Mouse (Mus musculus): ENCODE measurements around the gene Aimp2. TPM values are rescaled to one million over a fixed set of nuclear protein-coding genes. Genes with fewer than 3 reads are reported as not detected.

The Aimp2 gene
- total RNA-seq, 2 experiments from 2014 or later, result 36.1 to 39.7 TPM

DNA sequence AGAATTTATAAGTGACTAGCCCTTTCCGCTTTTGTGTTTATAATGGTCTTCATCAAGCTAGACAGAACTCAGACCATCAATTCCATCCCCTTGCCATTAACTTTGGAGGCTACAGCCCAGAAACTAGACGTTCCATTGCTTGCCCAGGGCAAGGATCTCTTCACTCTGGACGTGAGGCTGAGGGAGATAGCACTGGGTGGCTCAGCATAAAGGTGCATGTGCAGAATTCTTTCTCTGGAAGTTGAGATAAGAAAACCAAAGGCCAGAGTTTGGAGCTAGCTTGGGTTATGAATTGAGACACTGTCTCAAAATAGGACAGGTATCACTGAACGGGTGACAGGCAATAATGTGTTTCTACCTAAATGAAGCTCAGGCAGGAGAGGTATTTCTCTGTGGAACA lies 5.8 kb downstream of the Aimp2 start:
- no peak for DNase-seq (ENCODE audit: low spot score in 2 of 2)

DNA sequence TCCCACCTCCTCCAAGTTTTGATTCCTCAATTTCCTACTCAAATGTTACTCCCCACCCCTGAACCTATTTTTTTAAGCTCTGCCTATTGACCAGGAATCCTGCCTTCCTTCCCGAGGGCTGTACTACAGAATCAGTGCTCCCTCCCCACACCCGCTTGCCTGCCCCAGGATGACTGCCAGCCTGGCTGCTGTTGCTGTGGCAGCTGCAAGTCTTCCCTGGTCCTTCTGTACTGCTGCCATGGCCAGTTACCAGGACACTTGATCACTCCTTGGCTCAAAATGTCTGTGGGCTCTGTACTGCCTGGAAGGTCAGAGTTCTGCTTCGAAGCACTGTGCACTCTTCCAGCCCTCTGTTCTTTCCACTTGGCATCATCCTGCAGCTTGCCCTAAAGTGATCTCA lies 7.5 kb downstream of the Aimp2 start:
- no peak for DNase-seq (ENCODE audit: low spot score in 2 of 2)

DNA sequence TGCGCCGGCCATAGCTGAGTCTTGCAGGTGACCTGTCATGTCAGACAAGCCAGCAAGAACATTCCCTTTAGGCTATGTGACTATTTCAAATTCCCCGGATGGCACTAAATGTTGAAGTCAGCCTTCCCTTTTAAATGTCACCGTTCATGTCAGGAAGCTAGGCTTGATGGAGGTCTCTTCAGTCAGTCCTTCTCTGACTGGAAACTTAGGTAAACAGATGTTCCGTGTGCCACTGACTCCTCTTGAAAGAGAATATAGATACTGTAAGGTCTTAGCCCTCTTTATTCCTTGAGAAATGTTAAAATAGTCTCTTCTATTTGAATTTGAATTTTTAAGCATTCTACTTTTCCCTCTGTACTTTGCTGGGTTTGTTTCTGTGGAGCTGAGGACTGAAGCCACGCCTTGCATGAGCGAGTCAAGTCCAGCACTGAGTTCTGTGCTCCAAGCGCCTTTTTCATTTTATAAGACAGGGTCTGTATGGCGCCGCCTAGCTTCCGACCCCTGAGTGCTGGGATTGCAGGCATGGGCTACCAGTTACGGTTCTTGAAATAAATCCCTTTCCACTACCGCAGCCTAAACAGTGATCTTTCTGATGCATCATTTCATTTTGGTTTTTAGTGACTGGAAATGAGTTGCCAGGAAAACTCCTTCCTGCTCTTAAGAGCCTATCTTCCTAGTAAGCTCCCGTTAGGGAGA lies 11.9 kb downstream of the Aimp2 start, which contains the start of gene Ankrd61:
TSS of gene Ankrd61 (minus strand) at position 51 of the 696 bp plus-strand sequence.
- DNase-seq (ENCODE audit: low spot score in 2 of 2), result no peak

DNA sequence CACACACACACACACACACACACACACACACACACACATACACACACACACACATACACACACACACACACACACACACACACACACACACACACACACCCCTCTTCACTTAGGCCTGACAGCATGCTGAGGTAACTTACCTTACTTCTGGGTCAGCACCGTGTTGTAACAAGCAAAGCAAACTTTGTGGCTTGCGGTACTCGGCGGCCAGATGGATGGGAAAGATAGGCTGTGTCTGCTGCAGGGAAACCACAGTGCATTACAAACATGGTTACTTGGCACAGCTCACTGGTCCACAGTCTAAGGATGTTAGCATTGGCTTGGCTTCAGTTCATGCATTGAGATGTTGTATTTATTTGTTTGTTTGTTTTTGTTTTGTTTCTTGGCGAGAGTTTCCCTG lies 16.3 kb downstream of the Aimp2 start:
- no peak for DNase-seq (ENCODE audit: low spot score in 2 of 2)

DNA sequence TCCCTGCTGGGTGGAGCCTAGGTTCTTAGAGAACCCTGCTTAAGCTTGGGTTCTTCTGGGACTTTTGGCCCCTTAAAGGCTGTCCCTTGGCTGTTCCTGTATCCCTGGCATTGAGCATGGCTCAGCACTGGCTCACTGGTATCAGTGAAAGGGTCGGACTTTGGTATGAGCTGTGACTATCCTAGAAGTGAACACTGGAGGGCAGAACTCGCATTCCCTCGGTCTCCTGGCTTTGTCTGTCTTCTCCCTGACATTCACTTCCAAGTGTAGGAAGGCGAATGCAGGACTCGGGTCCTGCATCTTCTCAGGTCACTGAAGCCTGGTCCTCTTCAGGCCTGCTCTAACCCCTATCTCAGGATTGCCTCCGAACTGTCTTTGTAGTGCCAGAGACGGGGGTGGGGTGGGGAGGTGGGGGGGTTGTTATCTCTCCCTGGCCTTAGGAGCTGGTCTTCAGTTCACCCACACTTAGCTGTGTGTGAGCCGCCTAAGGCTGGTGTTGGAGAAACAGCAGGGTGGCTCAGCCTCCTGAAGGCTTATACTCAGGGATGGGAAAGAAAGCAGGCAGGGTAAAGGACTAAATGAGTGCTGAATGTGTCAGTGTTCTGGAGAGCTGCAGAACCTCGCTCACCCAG lies 17.3 kb downstream of the Aimp2 start:
- no peak for DNase-seq (ENCODE audit: low spot score in 2 of 2)

DNA sequence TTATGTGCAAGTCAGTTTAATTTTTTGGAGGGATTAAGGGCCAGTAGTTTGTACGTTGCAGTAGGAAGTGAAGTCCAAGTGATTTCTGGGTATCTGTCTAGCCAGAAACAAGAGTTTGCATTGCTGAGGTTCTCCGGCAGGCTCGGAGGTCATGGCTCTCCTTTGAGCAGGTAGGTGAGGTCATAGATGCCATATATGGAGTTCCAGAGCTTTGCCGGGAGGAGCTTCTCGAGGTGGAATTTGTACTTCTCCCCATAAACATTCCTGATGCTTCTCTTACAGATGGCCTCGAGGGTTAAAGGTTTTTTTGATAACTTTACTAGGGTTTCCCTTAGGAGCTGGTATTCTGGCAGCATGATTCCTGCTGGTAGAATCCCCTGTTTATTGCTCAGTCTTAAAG lies 18.9 kb downstream of the Aimp2 start:
- DNase-seq (ENCODE audit: low spot score in 2 of 2), result no peak

DNA sequence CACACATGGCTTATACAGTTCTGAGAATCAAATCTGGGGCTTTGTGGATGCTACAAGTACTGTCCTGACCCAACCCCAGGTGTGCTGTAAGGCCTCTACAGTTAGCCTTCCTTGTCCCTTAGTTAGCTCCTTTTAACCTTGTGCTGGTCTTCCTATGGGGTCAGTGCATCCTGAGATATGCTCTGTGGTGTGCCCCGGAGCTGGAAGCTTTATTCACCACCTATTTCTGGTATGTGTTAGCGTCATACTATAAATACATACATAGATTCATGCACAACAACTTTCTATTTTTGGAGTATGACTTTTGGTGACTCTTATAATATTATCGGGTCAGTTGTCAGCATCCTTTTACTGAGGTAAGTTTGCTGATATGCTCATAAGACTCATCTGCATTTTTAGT lies 24.4 kb downstream of the Aimp2 start:
- DNase-seq (ENCODE audit: low spot score in 2 of 2), result no peak

DNA sequence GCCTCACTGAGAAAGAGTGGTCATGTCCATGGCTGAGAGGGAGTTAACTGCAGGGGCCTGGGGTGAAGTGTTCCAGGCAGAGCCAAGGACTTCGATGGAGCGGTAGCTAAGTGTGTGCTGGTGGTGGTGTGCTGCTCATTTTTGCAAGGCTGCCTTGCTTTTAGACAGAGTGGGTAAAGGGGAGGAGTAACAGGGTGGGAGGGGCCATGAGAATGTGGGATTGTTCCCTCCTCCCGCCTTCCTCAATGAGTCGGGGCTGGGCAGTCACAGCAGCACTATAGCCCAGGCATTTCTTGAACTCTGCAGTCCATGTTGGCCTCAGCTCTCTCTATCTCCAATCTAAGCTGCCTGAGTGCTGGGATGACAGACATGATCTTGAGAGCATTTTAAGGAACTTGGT lies 35.1 kb downstream of the Aimp2 start:
- DNase-seq (ENCODE audit: low spot score in 2 of 2), result no peak

DNA sequence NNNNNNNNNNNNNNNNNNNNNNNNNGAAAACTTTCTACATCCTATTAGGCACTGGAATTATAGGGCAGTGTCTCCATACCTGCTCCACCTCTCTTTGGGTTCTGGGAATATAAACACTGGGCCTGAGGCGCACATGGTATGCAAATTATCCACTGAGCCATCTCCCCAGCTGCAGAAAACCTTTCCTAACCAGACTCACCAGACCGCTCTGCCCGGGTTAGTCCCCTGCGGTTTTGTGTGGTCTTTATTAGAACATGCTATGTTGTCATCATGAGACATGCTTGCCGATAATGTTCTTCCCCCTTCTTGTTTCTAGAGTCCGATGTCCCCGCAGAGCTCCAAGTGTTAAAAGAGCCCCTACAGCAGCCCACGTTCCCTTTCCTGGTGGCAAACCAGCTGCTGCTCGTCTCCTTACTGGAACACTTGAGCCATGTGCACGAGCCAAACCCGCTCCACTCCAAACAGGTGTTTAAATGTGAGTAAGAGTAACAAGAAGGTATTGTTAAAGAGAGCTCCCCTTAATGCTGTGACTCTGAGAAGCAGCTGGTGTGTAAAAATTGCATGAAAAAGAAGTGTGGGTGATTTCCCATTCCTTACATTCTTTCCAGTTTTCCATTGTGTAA lies 38.0 kb downstream of the Aimp2 start:
- no peak for DNase-seq (ENCODE audit: low spot score in 2 of 2)

Other genes starting within 250 kb of the Aimp2 start
- gene Usp42, start 177.6 kb downstream of the Aimp2 start, total RNA-seq (2021), result 10 to 100 TPM; 21.2 to 22.3 TPM
- gene Eif2ak1, start 92.1 kb downstream of the Aimp2 start, total RNA-seq (2021), result 10 to 100 TPM; 39.8 to 42.7 TPM
- gene Ankrd61, start 12.2 kb downstream of the Aimp2 start, total RNA-seq (2021), result under 1 TPM; 0.20 to 0.28 TPM
- 10 to 100 TPM; 21.3 to 21.8 TPM for gene Pms2, start 117 bp upstream of the Aimp2 start, total RNA-seq (2021)
- gene Gm42421, start 18.3 kb upstream of the Aimp2 start, total RNA-seq (2021), result under 1 TPM; 0.79 to 0.98 TPM
- 1 to 10 TPM; 1.6 to 3.4 TPM for gene Rsph10b, start 23.2 kb upstream of the Aimp2 start, total RNA-seq (2021)
- gene Ccz1, start 105.0 kb upstream of the Aimp2 start, total RNA-seq (2021), result 10 to 100 TPM; 74.8 to 76.8 TPM
- gene Ocm, start 116.8 kb upstream of the Aimp2 start, total RNA-seq (2021), result not detected
- 10 to 100 TPM; 26.1 to 26.2 TPM for gene Lmtk2, start 190.6 kb upstream of the Aimp2 start, total RNA-seq (2021)

Measured in adrenal gland, postnatal 4 days (tissue).